ENCODE assay signal across 20 mouse cellular contexts in the genomic region with DNA sequence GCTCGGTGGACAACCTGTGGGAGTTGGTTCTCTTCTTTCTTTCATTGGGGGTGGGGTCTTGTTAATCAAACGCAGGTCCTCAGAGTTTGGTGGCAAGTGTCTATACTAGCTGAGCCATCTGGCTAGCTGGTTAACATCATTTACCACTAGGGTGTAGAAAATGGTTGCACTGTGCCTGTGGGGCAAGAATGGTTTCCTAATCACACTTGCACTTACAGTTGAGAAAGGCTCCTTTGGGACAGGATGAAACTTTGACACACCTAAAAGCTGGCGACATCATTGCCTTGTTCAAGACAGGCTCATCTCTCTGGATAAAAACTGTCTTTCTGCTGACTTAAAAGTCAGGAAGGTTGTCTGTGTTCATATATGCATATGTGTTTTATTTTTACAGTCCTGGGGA. TPM values are rescaled to one million over a fixed set of nuclear protein-coding genes. Genes with fewer than 3 reads are reported as not detected.
A peak's percentile ranks its signal among the peaks of the same experiment; 100 is the strongest.
DNase-seq lines count a peak whose midpoint lies in the region; ATAC-seq lines count a peak whose summit lies in the region.
"Had no signal": no experiment of that assay in that cellular context is flagged by ENCODE, and none has a peak within 500 bp of the region (broad histone marks: within the 10 kb centered on the region; RNA-seq: fewer than 3 reads in every experiment).

No protein-coding gene starts in this region.

- H3K4me3 ChIP-seq in liver, embryonic 13.5 days (replicated peaks): no peak overlapping the region
- no peak overlapping the region for H3K4me3 ChIP-seq in liver, embryonic 11.5 days (ENCODE audit: low read depth, low read length)
- no peak overlapping the region for H3K4me3 ChIP-seq in brown adipose tissue, adult 24 weeks (ENCODE audit: insufficient read depth, low read depth, low read length)
- H3K4me3 ChIP-seq: embryonic facial prominence, embryonic 12.5 days; forebrain, embryonic 13.5 days; limb, embryonic 15.5 days; stomach, embryonic 15.5 days had no signal

- H3K27me3 ChIP-seq in liver, embryonic 13.5 days: peaks cover 9% of the 10 kb centered on the region; the same call in 1 of the 2 replicates
- no peaks in the 10 kb centered on the region for H3K27me3 ChIP-seq in liver, embryonic 11.5 days (replicated peaks; ENCODE audit: control insufficient read depth, insufficient read depth, low read length)
- H3K27me3 ChIP-seq: embryonic facial prominence, embryonic 12.5 days; heart, embryonic 15.5 days; limb, embryonic 15.5 days; lung, embryonic 15.5 days; stomach, embryonic 15.5 days had no signal

- 80% methylated on average over 3 of the region's 3 CpGs for WGBS in liver, embryonic 13.5 days (ENCODE audit: insufficient replicate concordance)
- WGBS in liver, embryonic 11.5 days: 85% methylated on average over 3 of the region's 3 CpGs

- H3K9ac ChIP-seq in liver, embryonic 13.5 days: no peak overlapping the region; the same call in 1 of the 2 replicates
- H3K9ac ChIP-seq in liver, embryonic 11.5 days (ENCODE audit: low read depth, low read length): no peak overlapping the region
- H3K9ac ChIP-seq: embryonic facial prominence, embryonic 12.5 days; forebrain, embryonic 13.5 days; heart, embryonic 15.5 days; hindbrain, embryonic 14.5 days; limb, embryonic 15.5 days; lung, embryonic 15.5 days; midbrain, embryonic 12.5 days; stomach, embryonic 15.5 days had no signal

- DNase-seq in adrenal gland, postnatal 14 days: peak; percentile 25
- no peak for DNase-seq in adrenal gland, postnatal 10 days
- no peak for DNase-seq in liver, embryonic 13.5 days
- no peak for DNase-seq in liver, embryonic 11.5 days (ENCODE audit: low spot score)
- DNase-seq in spleen, postnatal 10 days (ENCODE audit: low spot score in 2 of 2): no peak
- DNase-seq in thymus, postnatal 36 days: no peak
- DNase-seq: cerebellum, postnatal 14 days; heart, postnatal 36 days had no signal

- peaks cover 19% of the 10 kb centered on the region; the same call in 1 of the 2 replicates for H3K36me3 ChIP-seq in liver, embryonic 13.5 days
- peaks cover 3% of the 10 kb centered on the region; the same call in 1 of the 2 replicates for H3K36me3 ChIP-seq in liver, embryonic 11.5 days (ENCODE audit: control insufficient read depth, insufficient read depth, low read length)
- H3K36me3 ChIP-seq: heart, embryonic 15.5 days; limb, embryonic 15.5 days; lung, embryonic 15.5 days; stomach, embryonic 15.5 days had no signal

- no peak overlapping the region for H3K4me2 ChIP-seq in liver, embryonic 13.5 days
- no peak overlapping the region for H3K4me2 ChIP-seq in liver, embryonic 11.5 days
- H3K4me2 ChIP-seq: embryonic facial prominence, embryonic 12.5 days had no signal

- no peak for ATAC-seq in liver, embryonic 13.5 days (ENCODE audit: low read depth)
- no peak for ATAC-seq in liver, embryonic 11.5 days (replicated peaks; ENCODE audit: low FRiP score)
- ATAC-seq in megakaryocyte progenitor cell, adult 5-6 weeks (replicated peaks; ENCODE audit: poor library complexity): peak; percentile 37

- no peaks in the 10 kb centered on the region for H3K9me3 ChIP-seq in liver, embryonic 13.5 days (replicated peaks)
- no peaks in the 10 kb centered on the region for H3K9me3 ChIP-seq in liver, embryonic 11.5 days (ENCODE audit: control insufficient read depth, low read length)
- H3K9me3 ChIP-seq: embryonic facial prominence, embryonic 12.5 days; forebrain, embryonic 13.5 days; heart, embryonic 15.5 days; limb, embryonic 15.5 days; lung, embryonic 15.5 days; midbrain, embryonic 12.5 days; stomach, embryonic 15.5 days had no signal

- peaks cover 40% of the 10 kb centered on the region for H3K4me1 ChIP-seq in liver, embryonic 13.5 days (replicated peaks)
- peaks cover 17% of the 10 kb centered on the region for H3K4me1 ChIP-seq in liver, embryonic 11.5 days (replicated peaks; ENCODE audit: control insufficient read depth, insufficient read depth, low read length)
- H3K4me1 ChIP-seq in brown adipose tissue, adult 24 weeks (ENCODE audit: control insufficient read depth, insufficient read depth, insufficient read length, low read length): peaks cover 22% of the 10 kb centered on the region

- peak overlapping the region; percentile 14; the same call in 1 of the 2 replicates for H3K27ac ChIP-seq in liver, embryonic 13.5 days
- H3K27ac ChIP-seq in liver, embryonic 11.5 days (ENCODE audit: low read depth, low read length): no peak overlapping the region
- peak overlapping the region; percentile 71 for H3K27ac ChIP-seq in brown adipose tissue, adult 24 weeks (replicated peaks; ENCODE audit: low read depth, low read length)
- H3K27ac ChIP-seq: embryonic facial prominence, embryonic 12.5 days; forebrain, embryonic 13.5 days; hindbrain, embryonic 14.5 days; limb, embryonic 15.5 days; macrophage; midbrain, embryonic 12.5 days; stomach, embryonic 15.5 days had no signal

RNA-seq across cellular contexts. Expression of a gene that starts 0.4 kb away (rescaled TPM):
- total RNA-seq in adrenal gland, postnatal 14 days (2021): 175 and 204 TPM in 2 replicates
- 100 to 1,000 TPM; 244 to 274 TPM for total RNA-seq in adrenal gland, postnatal 10 days (2021)
- polyA plus RNA-seq in liver, embryonic 13.5 days (2015; fragmentation: Nextera tagmentation; extraction: Ambion mirVana): 182 and 189 TPM in 2 replicates
- 235 and 256 TPM in 2 replicates for polyA plus RNA-seq in liver, embryonic 11.5 days (2014; fragmentation: Nextera tagmentation; extraction: Ambion mirVana)
- polyA plus RNA-seq in brown adipose tissue, adult 24 weeks (2012; ENCODE audit: insufficient read depth, insufficient read length, missing spikeins): 311 and 382 TPM in 2 replicates
- total RNA-seq in megakaryocyte progenitor cell, adult 5-6 weeks (2015): 97.7 and 107 TPM in 2 replicates
- 165 and 176 TPM in 2 replicates for total RNA-seq in megakaryocyte progenitor cell, adult 5-6 weeks (2017)

RNA-seq across cellular contexts. Expression of a gene that starts 29.9 kb away (rescaled TPM):
- 34.1 and 41.8 TPM in 2 replicates for total RNA-seq in adrenal gland, postnatal 14 days (2021)
- 10 to 100 TPM; 32.5 to 32.9 TPM for total RNA-seq in adrenal gland, postnatal 10 days (2021)
- 0.93 and 1.2 TPM in 2 replicates for polyA plus RNA-seq in liver, embryonic 13.5 days (2015; fragmentation: Nextera tagmentation; extraction: Ambion mirVana)
- polyA plus RNA-seq in liver, embryonic 11.5 days (2014; fragmentation: Nextera tagmentation; extraction: Ambion mirVana): 4.6 and 5.8 TPM in 2 replicates
- polyA plus RNA-seq in brown adipose tissue, adult 24 weeks (2012; ENCODE audit: insufficient read depth, insufficient read length, missing spikeins): 3.8 and 4.8 TPM in 2 replicates
- 0.91 and 1.7 TPM in 2 replicates for total RNA-seq in megakaryocyte progenitor cell, adult 5-6 weeks (2015)
- total RNA-seq in megakaryocyte progenitor cell, adult 5-6 weeks (2017): 2.1 and 2.2 TPM in 2 replicates
- polyA plus RNA-seq: erythroblast, embryonic 14.5 days had no signal

Comparison
In these comparisons a context has a peak if more than half of its experiments do, and no peak if none do; other contexts are left out.
1. RNA of a gene that starts 29.9 kb away (total RNA-seq): 34.1 to 41.8 TPM in adrenal gland, postnatal 14 days and 32.5 to 32.9 TPM in adrenal gland, postnatal 10 days; 0.91 to 2.2 TPM in megakaryocyte progenitor cell, adult 5-6 weeks; every median in the first group is over 10 times any median in the second.